Mouse (Mus musculus): ENCODE results near the gene Oit3.

- TF ChIP-seq CTCF (IDR thresholded peaks at IDR 0.05) (no peak), EP300 (IDR thresholded peaks at IDR 0.05) (no peak)
Observed at GRCm38 (mm10) chr10:59487351-59487750, 45.8 kb upstream of the Oit3 start.
